In the genomic region with DNA sequence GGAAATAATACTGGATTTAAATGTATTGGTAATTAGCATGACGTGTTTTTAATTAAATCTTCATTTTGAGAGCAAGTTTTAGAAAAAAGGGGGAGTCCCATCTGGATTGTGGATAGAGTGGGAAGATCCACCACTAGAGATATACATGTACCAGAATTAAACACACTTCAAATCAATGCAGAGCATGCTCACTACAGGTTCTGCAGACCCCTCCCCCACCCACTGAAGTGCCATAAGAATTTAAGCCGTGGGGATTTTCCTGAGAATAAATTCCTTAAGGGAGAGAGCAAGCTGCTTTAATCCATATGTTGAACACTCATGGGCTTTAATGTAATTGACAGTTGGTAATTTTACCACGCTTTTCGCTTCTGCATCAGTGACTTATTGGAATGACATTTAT, we compare ENCODE assay signal across 32 mouse cellular contexts.
A peak's percentile ranks its signal among the peaks of the same experiment; 100 is the strongest.
DNase-seq lines count a peak whose midpoint lies in the region; ATAC-seq lines count a peak whose summit lies in the region.
"Had no signal": no experiment of that assay in that cellular context is flagged by ENCODE, and none has a peak within 500 bp of the region (broad histone marks: within the 10 kb centered on the region; RNA-seq: fewer than 3 reads in every experiment).

No protein-coding gene starts in this region.

- peak; percentile 20 for DNase-seq in embryo, embryonic 11 days
- DNase-seq in embryo, embryonic 9.5 days (ENCODE audit: extremely low spot score): no peak
- DNase-seq in heart, adult 11 months: peak; percentile 18
- no peak for DNase-seq in heart, adult 18-20 months
- peak; percentile 66 for DNase-seq in midbrain, embryonic 14.5 days
- no peak for DNase-seq in midbrain, embryonic 10.5 days (ENCODE audit: low spot score)
- peak; percentile 45 for DNase-seq in retina, embryonic 14.5 days (ENCODE audit: low spot score)
- no peak for DNase-seq in spleen, postnatal 14 days (ENCODE audit: low spot score in 2 of 2)
- DNase-seq: adrenal gland, adult 2 months; adrenal gland, postnatal 36 days; cerebellum, adult 2 months; cerebellum, postnatal 14 days; heart, postnatal 14 days; kidney, adult 2 months; kidney, postnatal 36 days; layer of hippocampus, postnatal 36 days; lung, postnatal 4 days; right cerebral cortex, postnatal 25 days; thymus, adult 2 months; thymus, postnatal 4 days had no signal

- H3K9me3 ChIP-seq in midbrain, embryonic 14.5 days (ENCODE audit: control insufficient read depth, low read length): no peaks in the 10 kb centered on the region
- no peaks in the 10 kb centered on the region for H3K9me3 ChIP-seq in midbrain, embryonic 10.5 days (replicated peaks)
- H3K9me3 ChIP-seq: embryonic facial prominence, embryonic 13.5 days; forebrain, embryonic 15.5 days; hindbrain, embryonic 10.5 days; intestine, embryonic 15.5 days; limb, embryonic 13.5 days; midbrain, embryonic 13.5 days had no signal

- no peaks in the 10 kb centered on the region for H3K36me3 ChIP-seq in midbrain, embryonic 14.5 days (ENCODE audit: control insufficient read depth, insufficient read depth, low read length)
- H3K36me3 ChIP-seq in midbrain, embryonic 10.5 days: no peaks in the 10 kb centered on the region
- H3K36me3 ChIP-seq: embryonic facial prominence, embryonic 13.5 days; forebrain, embryonic 15.5 days; hindbrain, embryonic 10.5 days; intestine, embryonic 15.5 days; limb, embryonic 13.5 days; midbrain, embryonic 13.5 days had no signal

- no peak overlapping the region for H3K27ac ChIP-seq in midbrain, embryonic 14.5 days (replicated peaks; ENCODE audit: low read depth, low read length)
- H3K27ac ChIP-seq in midbrain, embryonic 10.5 days (replicated peaks): no peak overlapping the region
- H3K27ac ChIP-seq: embryonic facial prominence, embryonic 13.5 days; forebrain, embryonic 15.5 days; hindbrain, embryonic 10.5 days; hindbrain, postnatal 0 days; intestine, embryonic 15.5 days; limb, embryonic 13.5 days; midbrain, embryonic 13.5 days had no signal

- H3K9ac ChIP-seq in midbrain, embryonic 14.5 days (replicated peaks; ENCODE audit: low read length): no peak overlapping the region
- H3K9ac ChIP-seq: embryonic facial prominence, embryonic 13.5 days; forebrain, embryonic 15.5 days; intestine, embryonic 15.5 days; limb, embryonic 13.5 days; midbrain, embryonic 13.5 days had no signal

- no peaks in the 10 kb centered on the region for H3K27me3 ChIP-seq in midbrain, embryonic 14.5 days (ENCODE audit: control insufficient read depth, insufficient read depth, low read length)
- H3K27me3 ChIP-seq in midbrain, embryonic 10.5 days (ENCODE audit: low read depth, poor library complexity, severe bottlenecking): no peaks in the 10 kb centered on the region
- H3K27me3 ChIP-seq: CH12.LX; embryonic facial prominence, embryonic 13.5 days; forebrain, embryonic 15.5 days; intestine, embryonic 15.5 days; limb, embryonic 13.5 days; megakaryocyte, embryonic 14.5 days; midbrain, embryonic 13.5 days had no signal

- no peak for ATAC-seq in midbrain, embryonic 14.5 days (ENCODE audit: low FRiP score, low TSS enrichment)
- ATAC-seq: activated CD4-positive, CD25-positive, alpha-beta regulatory T cell, adult 4 months; forebrain, embryonic 15.5 days; hindbrain, postnatal 0 days; intestine, embryonic 15.5 days; midbrain, embryonic 13.5 days had no signal

- no peak overlapping the region for H3K4me3 ChIP-seq in midbrain, embryonic 14.5 days (replicated peaks; ENCODE audit: low read depth, low read length)
- no peak overlapping the region for H3K4me3 ChIP-seq in midbrain, embryonic 10.5 days
- H3K4me3 ChIP-seq: embryonic facial prominence, embryonic 13.5 days; erythroblast, embryonic 14.5 days; forebrain, embryonic 15.5 days; hindbrain, embryonic 10.5 days; intestine, embryonic 15.5 days; limb, embryonic 13.5 days; megakaryocyte, embryonic 14.5 days; midbrain, embryonic 13.5 days had no signal

- H3K4me1 ChIP-seq in midbrain, embryonic 14.5 days (ENCODE audit: control insufficient read depth, insufficient read depth, low read length): no peaks in the 10 kb centered on the region
- H3K4me1 ChIP-seq in midbrain, embryonic 10.5 days: no peaks in the 10 kb centered on the region
- H3K4me1 ChIP-seq: embryonic facial prominence, embryonic 13.5 days; hindbrain, embryonic 10.5 days; intestine, embryonic 15.5 days; megakaryocyte, embryonic 14.5 days had no signal

- H3K4me2 ChIP-seq in midbrain, embryonic 14.5 days (ENCODE audit: low read length): no peak overlapping the region
- H3K4me2 ChIP-seq: embryonic facial prominence, embryonic 13.5 days; forebrain, embryonic 15.5 days; intestine, embryonic 15.5 days; limb, embryonic 13.5 days; liver, embryonic 11.5 days; midbrain, embryonic 13.5 days had no signal

- 51% methylated on average over 4 of the region's 4 CpGs for WGBS in midbrain, embryonic 14.5 days
- whole genome bisulfite sequencing in midbrain, embryonic 10.5 days: 83% methylated on average over 4 of the region's 4 CpGs

Comparison
In these comparisons a context has a peak if more than half of its experiments do, and no peak if none do; other contexts are left out.
1. DNase-seq: peak in embryo, embryonic 11 days (single experiment), heart, adult 11 months (single experiment), midbrain, embryonic 14.5 days (single experiment) and retina, embryonic 14.5 days (single experiment); none in embryo, embryonic 9.5 days (single experiment), heart, adult 18-20 months (0 of 2), midbrain, embryonic 10.5 days (single experiment) and spleen, postnatal 14 days (0 of 2).